Mouse (Mus musculus) E14TG2a.4 (cell line): ENCODE data around the gene Nlrx1.

Experiments used
- CTCF ChIP-seq: conservative IDR thresholded peaks from 2 replicates; pipeline ENCODE4 v1.5.1; 2014; ENCODE audit warnings: low read length
- NANOG ChIP-seq: IDR thresholded peaks from 2 replicates; pipeline ENCODE4 v1.6.1; 2014; ENCODE audit warnings: borderline replicate concordance, low read length, mixed read lengths
- POU5F1 ChIP-seq: IDR thresholded peaks from 2 replicates; pipeline ENCODE4 v1.6.1; 2014; ENCODE audit warnings: low read length, borderline replicate concordance

- no peak for TF ChIP-seq CTCF
- TF ChIP-seq NANOG, result no peak
- TF ChIP-seq POU5F1, result no peak
Measured at GRCm38 (mm10) chr9:44309756-44310155, 41.4 kb upstream of the Nlrx1 start.
